Mouse (Mus musculus): ENCODE data around the gene Tmem79.
"Not testable (repeated sequence)": the region's sequence is repeated elsewhere in the genome, so short reads cannot be mapped to it uniquely, and the experiment has no call there.

Tmem79 gene

DNA sequence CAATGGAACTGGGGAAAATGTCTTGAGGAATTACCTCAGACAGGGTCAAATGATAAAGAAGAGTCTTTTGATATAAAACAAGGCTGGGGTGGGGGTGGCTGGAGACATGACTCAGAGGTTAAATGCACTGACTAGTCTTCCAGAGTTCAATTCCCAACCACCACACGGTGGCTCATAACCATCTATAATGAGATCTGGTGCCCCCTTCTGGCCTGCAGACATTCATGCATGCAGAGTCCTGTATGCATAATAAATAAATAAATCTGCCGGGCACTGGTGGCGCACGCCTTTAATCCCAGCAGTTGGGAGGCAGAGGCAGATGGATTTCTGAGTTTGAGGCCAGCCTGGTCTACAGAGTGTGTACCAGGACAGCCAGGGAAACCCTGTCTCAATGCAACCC, 44.0 kb downstream of the Tmem79 start:
- H3K9me3 ChIP-seq (ENCODE audit: low read length) = no peaks in the 10 kb centered on the region
- TF ChIP-seq CTCF (conservative IDR thresholded peaks at IDR 0.05; ENCODE audit: low read length) = peak; percentile 53
- no peak for TF ChIP-seq NANOG (IDR thresholded peaks at IDR 0.05; ENCODE audit: borderline replicate concordance, low read length)
- H3K36me3 ChIP-seq (ENCODE audit: insufficient read depth, low read length) = peaks cover 41% of the 10 kb centered on the region
- H3K4me1 ChIP-seq (replicated peaks; ENCODE audit: low read depth, low read length) = peaks cover 68% of the 10 kb centered on the region
- H3K27me3 ChIP-seq (ENCODE audit: insufficient read depth, low read length) = no peaks in the 10 kb centered on the region
- H3K4me3 ChIP-seq (replicated peaks; ENCODE audit: low read length) = no peak overlapping the region

DNA sequence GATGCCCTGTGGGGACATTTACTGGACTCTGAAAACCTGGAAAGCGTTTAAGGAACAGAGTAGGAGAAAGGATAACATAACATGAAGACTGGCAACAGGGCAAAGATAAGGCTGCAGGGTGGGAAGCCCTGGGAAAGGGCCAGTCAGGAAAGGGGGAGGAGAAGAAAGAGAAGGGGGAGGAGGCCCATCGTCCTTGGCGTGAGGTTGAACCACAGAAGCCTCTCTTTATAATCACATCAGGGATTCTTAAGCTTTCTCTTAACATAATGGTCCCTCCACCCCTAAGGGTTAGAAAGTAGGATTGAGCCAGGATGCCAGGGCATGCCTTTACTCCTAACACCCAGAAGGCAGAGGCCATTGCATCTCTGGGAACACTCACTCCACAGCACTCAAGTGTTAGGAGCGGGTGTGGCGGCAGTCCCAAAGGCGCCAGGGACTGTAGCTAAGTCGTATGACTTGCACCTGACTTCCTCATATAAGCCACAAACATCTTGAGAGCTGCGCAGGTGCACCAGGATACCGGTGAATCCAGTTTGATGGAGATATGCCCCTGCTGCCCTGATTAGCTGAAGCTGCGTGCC, 47.7 kb downstream of the Tmem79 start:
- TF ChIP-seq NANOG (IDR thresholded peaks at IDR 0.05; ENCODE audit: borderline replicate concordance, low read length) = peak; percentile 12; the same call in 1 of the 2 replicates
- Histone ChIP-seq H3K36me3 (ENCODE audit: insufficient read depth, low read length) (peaks cover 48% of the 10 kb centered on the region), H3K4me1 (replicated peaks; ENCODE audit: low read depth, low read length) (peaks cover 57% of the 10 kb centered on the region), H3K9me3 (ENCODE audit: low read length) (peaks cover 18% of the 10 kb centered on the region)
- not testable (repeated sequence) for H3K4me3 ChIP-seq (replicated peaks; ENCODE audit: low read length); H3K27me3 ChIP-seq (ENCODE audit: insufficient read depth, low read length)

DNA sequence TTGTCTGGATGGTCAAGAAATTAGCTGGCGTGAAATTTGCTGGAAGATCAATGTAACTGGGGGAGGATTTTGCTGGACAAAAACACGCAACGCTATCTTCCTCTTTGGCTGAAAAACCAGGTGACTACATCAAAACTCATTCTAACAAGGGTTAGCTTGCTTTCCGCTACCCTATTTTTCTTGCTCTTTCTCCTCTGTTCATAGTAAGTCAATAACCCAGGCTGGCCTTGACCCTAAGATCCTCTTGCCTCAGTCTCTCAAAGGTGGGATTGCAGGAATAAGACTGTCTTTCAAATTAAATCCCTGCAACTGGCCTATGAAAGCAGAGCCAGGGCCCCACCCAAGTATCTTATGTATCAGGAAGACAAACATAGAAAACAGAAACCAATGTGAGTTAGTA, 48.8 kb downstream of the Tmem79 start, which contains the start of gene Gm38392:
Gene Gm38392 (minus strand): TSS at position 101 of the 400 bp plus-strand sequence.
- no peak for TF ChIP-seq CTCF (conservative IDR thresholded peaks at IDR 0.05; ENCODE audit: low read length)
- TF ChIP-seq POU5F1 (IDR thresholded peaks at IDR 0.05; ENCODE audit: borderline replicate concordance, low read length) = no peak
- TF ChIP-seq NANOG (IDR thresholded peaks at IDR 0.05; ENCODE audit: borderline replicate concordance, low read length) = no peak
- H3K4me3 ChIP-seq (replicated peaks; ENCODE audit: low read length) = no peak within 1 kb of the TSS

DNA sequence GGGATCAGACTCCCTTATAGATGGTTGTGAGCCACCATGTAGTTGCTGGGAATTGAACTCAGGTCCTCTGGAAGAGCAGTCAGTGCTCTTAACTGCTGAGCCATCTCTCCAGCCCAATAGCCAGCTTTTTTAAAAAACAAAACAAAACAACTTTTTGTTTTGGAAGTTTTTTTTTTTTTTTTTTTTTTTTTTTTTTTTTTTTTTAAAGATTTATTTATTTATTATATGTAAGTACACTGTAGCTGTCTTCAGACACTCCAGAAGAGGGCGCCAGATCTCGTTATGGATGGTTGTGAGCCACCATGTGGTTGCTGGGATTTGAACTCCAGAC, 50.4 kb downstream of the Tmem79 start:
- peaks cover 41% of the 10 kb centered on the region for H3K36me3 ChIP-seq (ENCODE audit: insufficient read depth, low read length)
- not testable (repeated sequence) for H3K27me3 ChIP-seq (ENCODE audit: insufficient read depth, low read length); H3K4me3 ChIP-seq (replicated peaks; ENCODE audit: low read length)
- peaks cover 65% of the 10 kb centered on the region for H3K4me1 ChIP-seq (replicated peaks; ENCODE audit: low read depth, low read length)
- H3K9me3 ChIP-seq (ENCODE audit: low read length) = peaks cover 18% of the 10 kb centered on the region

More for the DNA sequence above, 48.8 kb downstream of the Tmem79 start, which contains the start of gene Gm38392:
- peaks cover 63% of the 10 kb centered on the region for H3K4me1 ChIP-seq (replicated peaks; ENCODE audit: low read depth, low read length)
- peaks cover 48% of the 10 kb centered on the region for H3K36me3 ChIP-seq (ENCODE audit: insufficient read depth, low read length)
- H3K9me3 ChIP-seq (ENCODE audit: low read length) = peaks cover 18% of the 10 kb centered on the region
- H3K27me3 ChIP-seq (ENCODE audit: insufficient read depth, low read length) = no peaks in the 10 kb centered on the region

- not testable (repeated sequence) for H3K4me3 ChIP-seq (replicated peaks; ENCODE audit: low read length); H3K27me3 ChIP-seq (ENCODE audit: insufficient read depth, low read length)
- peaks cover 65% of the 10 kb centered on the region for H3K4me1 ChIP-seq (replicated peaks; ENCODE audit: low read depth, low read length)
- peaks cover 36% of the 10 kb centered on the region for H3K36me3 ChIP-seq (ENCODE audit: insufficient read depth, low read length)
- peaks cover 18% of the 10 kb centered on the region for H3K9me3 ChIP-seq (ENCODE audit: low read length)
These were observed 51.0 kb downstream of the Tmem79 start for GRCm38 (mm10) chr3:88284815-88285564.

GRCm38 (mm10) chr3:88281141-88281916, 54.6 kb downstream of the Tmem79 start:
- peak; percentile 86 for TF ChIP-seq NANOG (IDR thresholded peaks at IDR 0.05; ENCODE audit: borderline replicate concordance, low read length)
- peaks cover 65% of the 10 kb centered on the region for H3K4me1 ChIP-seq (replicated peaks; ENCODE audit: low read depth, low read length)
- peak overlapping the region; percentile 69 for H3K4me3 ChIP-seq (replicated peaks; ENCODE audit: low read length)
- not testable (repeated sequence) for H3K27me3 ChIP-seq (ENCODE audit: insufficient read depth, low read length)
- H3K9me3 ChIP-seq (ENCODE audit: low read length) = peaks cover 18% of the 10 kb centered on the region
- H3K36me3 ChIP-seq (ENCODE audit: insufficient read depth, low read length) = peaks cover 17% of the 10 kb centered on the region

GRCm38 (mm10) chr3:88280035-88280434, 55.9 kb downstream of the Tmem79 start:
- peaks cover 15% of the 10 kb centered on the region for H3K9me3 ChIP-seq (ENCODE audit: low read length)
- no peaks in the 10 kb centered on the region for H3K27me3 ChIP-seq (ENCODE audit: insufficient read depth, low read length)
- peaks cover 8% of the 10 kb centered on the region for H3K36me3 ChIP-seq (ENCODE audit: insufficient read depth, low read length)
- peaks cover 77% of the 10 kb centered on the region for H3K4me1 ChIP-seq (replicated peaks; ENCODE audit: low read depth, low read length)
- TF ChIP-seq CTCF (conservative IDR thresholded peaks at IDR 0.05; ENCODE audit: low read length) (no peak), POU5F1 (IDR thresholded peaks at IDR 0.05; ENCODE audit: borderline replicate concordance, low read length) (no peak), NANOG (IDR thresholded peaks at IDR 0.05; ENCODE audit: borderline replicate concordance, low read length) (no peak)
- H3K4me3 ChIP-seq (replicated peaks; ENCODE audit: low read length) = peak overlapping the region; percentile 69
